Mouse (Mus musculus) gastrocnemius, postnatal 25 days (tissue): ENCODE results near the gene Gm6217. TPM values are rescaled to one million over a fixed set of nuclear protein-coding genes. Genes with fewer than 3 reads are reported as not detected.

ENCODE experiments used
- total RNA-seq, 2 experiments: library from RNA; stranded (reverse); gene quantifications; 1 replicate in 1 of 2; 2 replicates in 1 of 2; pipeline ENCODE4 v1.2.3; 2021

Gm6217 gene
- total RNA-seq, 2 experiments from 2014 or later: not detected

Other genes with a start within 250 kb of the Gm6217 start
- gene Mff, start 206.5 kb downstream of the Gm6217 start, total RNA-seq: 100 to 1,000 TPM; 121 to 123 TPM
- not detected for gene Tm4sf20, start 162.9 kb downstream of the Gm6217 start, total RNA-seq
- not detected for gene Gm47791, start 160.2 kb downstream of the Gm6217 start, total RNA-seq
- gene Agfg1, start 91.9 kb downstream of the Gm6217 start, total RNA-seq: 10 to 100 TPM; 23.3 to 24.9 TPM
- not detected for gene A030005L19Rik, start 18.1 kb downstream of the Gm6217 start, total RNA-seq
- not detected for gene A030014E15Rik, start 6.5 kb downstream of the Gm6217 start, total RNA-seq
- not detected for gene A030003K21Rik, start 12.0 kb upstream of the Gm6217 start, total RNA-seq
- gene Gm7544, start 24.6 kb upstream of the Gm6217 start, total RNA-seq: not detected
- gene Gm47955, start 28.9 kb upstream of the Gm6217 start, total RNA-seq: not detected
- not detected for gene Gm47959, start 69.1 kb upstream of the Gm6217 start, total RNA-seq
- not detected for gene Slc19a3, start 107.0 kb upstream of the Gm6217 start, total RNA-seq
- not detected for gene Krtap28-10, start 111.1 kb upstream of the Gm6217 start, total RNA-seq
- not detected for gene Gm47969, start 113.5 kb upstream of the Gm6217 start, total RNA-seq
- gene A030005K14Rik, start 128.0 kb upstream of the Gm6217 start, total RNA-seq: not detected
- gene Krtap28-13, start 129.5 kb upstream of the Gm6217 start, total RNA-seq: not detected
- not detected for gene Ccl20, start 185.4 kb upstream of the Gm6217 start, total RNA-seq
- gene Daw1, start 228.4 kb upstream of the Gm6217 start, total RNA-seq: not detected